Mouse (Mus musculus): ENCODE measurements around the gene Plod2.

DNA sequence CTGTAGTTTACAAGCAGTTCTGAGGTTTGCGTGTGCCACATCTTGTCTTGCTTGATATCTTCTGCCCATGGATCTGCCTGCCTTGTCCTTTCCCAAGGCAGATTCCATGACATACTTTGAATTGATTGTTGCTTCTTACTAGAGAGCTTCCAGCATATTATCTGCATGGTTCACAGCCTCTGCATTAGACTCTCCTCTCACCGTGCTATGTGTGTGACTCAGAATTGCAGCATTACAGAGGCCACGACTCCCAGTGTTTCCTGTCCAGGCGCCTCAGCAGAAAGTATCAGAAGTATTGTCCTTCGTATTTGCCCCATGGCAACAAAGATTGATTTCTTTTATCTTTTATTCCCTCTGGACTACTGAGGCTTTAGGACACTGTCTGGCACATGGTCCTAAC is 20.4 kb downstream of the Plod2 start:
- TF ChIP-seq CTCF (IDR thresholded peaks at IDR 0.05; ENCODE audit: extremely low read depth, insufficient read depth, insufficient read length, insufficient replicate concordance) = no peak
- no peak for TF ChIP-seq POLR2A (IDR thresholded peaks at IDR 0.05; ENCODE audit: low read depth, low read length)
